Mouse (Mus musculus) inflammation-experienced regulatory T-cells, adult 6 months (primary cell): ENCODE data around the gene Cyb5d1. TPM values are rescaled to one million over a fixed set of nuclear protein-coding genes. Genes with fewer than 3 reads are reported as not detected.

Experiments used
- ATAC-seq: one replicate; pipeline ENCODE4 v1.8.0; 2017
- polyA plus RNA-seq, 3 experiments: library from polyadenylated mRNA; unstranded; fragments of 100-300 nt; shearing (Covaris generic); gene quantifications; one replicate each; pipeline ENCODE4 v1.2.1; 2017

Cyb5d1 gene
- polyA plus RNA-seq, 3 experiments from 2014 or later: 13.9 to 20.0 (median 18.4) TPM

DNA sequence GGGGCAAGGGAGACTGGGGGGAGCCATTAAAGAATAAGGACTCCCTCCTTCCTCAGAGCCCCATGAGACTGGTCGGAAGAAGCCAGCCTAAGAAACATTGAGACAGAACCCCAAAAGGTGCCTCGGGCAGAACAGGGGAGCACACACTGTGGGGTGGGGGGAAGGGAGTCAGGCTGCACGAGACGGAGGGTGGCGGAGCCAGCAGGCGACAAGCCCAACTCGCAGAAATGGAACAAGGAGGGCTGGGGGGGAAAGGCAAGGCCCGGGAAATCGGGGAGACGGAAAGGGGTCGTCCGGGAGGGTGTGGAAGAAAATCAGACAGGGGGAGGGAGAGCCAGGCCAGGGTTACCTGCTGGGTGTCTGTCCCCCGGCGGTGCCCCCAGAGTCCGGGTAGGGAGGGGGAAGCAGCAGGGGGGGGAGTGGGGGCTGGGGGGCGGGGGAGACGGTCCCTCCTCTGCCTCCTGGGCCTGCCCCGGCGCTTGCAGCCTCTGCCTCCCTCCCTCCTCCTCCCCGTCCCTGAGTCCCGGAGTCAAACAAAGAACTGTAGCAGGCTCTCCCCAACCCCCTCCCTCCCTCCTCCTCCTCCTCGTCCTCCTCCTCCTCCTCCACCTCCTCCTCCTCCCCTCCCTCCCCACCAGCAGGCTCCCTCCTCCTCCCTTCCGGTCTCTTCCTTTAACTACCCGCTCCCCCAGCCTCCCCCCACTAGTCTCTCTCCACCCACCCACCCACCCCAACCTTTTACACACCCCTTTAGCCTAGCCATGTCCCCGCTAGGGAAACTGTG is 20.4 kb upstream of the Cyb5d1 start:
- ATAC-seq: no peak

DNA sequence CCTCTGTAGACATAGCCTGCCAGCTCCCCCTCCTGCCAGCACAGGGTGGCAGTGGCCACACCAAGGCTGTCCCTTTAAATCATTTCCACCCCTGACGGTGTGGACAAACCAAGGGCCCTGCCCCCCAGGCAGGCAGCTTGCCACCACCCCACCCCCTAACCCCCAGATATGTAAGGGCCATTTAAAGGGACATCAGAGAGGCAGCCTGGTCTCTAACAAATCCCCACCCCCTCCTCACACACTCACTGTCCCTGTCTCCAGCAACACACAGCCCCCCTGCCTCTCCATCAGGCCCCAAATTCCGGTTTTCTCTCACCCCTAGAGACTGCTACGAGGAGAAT is 19.9 kb upstream of the Cyb5d1 start:
- no peak for ATAC-seq

DNA sequence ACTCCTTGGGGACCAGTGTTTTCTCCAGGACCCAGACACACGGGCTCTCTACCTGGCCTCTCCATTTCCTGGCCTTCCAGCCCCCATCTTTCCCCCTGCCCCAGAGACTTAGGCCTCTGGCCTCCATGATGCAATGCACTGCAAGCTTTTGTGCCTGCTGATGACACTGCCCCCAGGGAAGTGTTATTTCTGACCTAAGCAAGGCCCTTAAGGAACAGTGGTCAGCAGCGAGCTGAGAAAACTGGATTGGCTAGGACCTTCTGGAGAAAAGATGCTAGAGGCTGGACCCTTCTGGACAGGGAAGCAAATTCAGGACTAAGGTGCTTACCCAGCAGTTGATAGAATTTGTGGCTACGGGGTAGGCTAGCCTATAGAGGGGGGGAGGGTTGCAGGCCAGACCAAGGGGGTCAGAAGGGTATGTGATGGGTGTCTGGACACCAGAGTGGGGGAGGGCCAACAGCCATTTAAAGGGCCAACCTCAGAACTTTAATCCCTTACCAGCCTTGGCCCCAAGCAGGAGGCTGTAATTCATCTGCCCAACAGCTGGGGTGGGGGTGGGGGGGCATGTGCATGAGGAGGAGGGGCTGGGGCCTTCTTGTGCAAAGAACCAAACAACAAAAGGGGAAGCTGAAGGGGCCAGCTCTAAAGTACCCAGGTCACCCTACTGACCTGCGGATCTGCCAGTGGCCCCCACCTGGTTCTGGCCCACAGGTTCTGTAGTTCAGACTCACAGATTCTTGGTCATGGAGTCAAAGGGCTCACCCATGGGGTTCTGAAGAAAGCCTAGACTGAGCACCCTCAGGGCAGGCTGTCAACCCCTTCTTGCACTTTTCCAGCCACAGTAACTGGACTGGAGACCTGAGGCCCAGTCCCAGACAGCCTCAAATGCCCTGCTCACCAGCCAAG is 19.2 kb upstream of the Cyb5d1 start:
- no peak for ATAC-seq

DNA sequence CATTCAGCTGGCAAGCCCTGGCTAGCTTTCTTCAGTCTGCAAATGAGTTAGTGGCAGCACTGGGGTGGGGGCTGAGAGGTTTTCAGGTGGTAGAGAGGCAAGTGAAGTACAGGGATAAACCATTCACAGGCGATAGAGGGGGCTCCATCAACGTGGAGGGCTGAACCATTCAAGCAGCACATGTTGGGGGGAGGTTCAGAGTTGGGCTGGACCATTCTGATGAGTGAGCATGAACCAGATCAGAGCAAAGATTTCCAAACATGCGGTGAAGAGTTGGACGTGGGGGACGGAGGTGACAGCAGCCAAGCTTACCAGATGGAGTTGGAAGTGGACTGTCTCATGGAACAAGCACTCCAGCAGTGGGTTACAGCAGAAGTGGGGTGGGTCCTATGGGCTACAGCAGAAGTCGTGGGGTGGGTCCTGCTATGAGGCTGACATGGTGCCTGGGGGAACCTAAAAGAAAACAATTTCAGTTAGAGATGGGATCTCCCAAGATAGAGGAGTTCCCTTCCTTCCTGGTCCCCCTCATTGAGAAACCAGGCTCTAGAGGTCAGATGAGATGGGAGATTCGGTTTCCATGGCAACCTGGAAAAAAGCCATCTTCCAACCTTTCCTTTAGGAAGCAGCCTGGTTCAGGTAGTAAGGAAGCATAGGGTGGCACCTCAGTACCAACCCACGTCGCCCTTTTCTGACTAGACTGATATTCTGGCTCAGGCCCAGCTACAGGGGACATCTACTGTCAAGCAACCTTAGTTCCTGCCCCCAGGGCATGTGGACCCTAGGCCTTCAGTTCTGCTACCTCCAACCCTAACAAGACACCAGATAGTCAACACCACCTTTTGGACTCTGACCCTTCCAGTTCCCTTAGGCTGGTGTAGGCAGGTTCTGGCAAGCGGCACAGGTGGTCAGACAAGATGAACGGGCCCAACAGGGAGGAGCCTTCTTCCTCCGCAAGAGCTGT is 18.1 kb upstream of the Cyb5d1 start, which contains the start of gene Kdm6b:
Gene Kdm6b (minus strand): TSS at position 455 of the 961 bp plus-strand sequence.
- ATAC-seq: no peak

DNA sequence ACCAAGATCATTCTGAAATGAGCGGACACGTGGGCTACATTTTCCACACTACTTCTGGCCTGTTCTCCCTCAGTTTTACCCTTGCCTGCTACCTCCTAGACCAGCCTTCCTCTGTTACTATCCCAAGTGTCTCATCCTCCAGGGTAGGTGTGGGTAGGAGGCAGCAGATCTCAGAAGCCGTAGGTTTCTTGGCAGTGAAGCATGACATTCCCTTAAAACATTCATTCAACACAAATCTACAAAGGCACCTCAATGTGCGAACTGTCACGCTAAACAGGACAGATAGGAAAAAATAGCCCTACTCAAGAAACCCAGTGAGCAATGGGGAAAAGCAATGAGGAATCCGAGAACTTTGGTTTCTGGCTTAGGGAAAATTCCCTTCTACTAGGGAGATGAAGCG is 17.1 kb upstream of the Cyb5d1 start:
- no peak for ATAC-seq

DNA sequence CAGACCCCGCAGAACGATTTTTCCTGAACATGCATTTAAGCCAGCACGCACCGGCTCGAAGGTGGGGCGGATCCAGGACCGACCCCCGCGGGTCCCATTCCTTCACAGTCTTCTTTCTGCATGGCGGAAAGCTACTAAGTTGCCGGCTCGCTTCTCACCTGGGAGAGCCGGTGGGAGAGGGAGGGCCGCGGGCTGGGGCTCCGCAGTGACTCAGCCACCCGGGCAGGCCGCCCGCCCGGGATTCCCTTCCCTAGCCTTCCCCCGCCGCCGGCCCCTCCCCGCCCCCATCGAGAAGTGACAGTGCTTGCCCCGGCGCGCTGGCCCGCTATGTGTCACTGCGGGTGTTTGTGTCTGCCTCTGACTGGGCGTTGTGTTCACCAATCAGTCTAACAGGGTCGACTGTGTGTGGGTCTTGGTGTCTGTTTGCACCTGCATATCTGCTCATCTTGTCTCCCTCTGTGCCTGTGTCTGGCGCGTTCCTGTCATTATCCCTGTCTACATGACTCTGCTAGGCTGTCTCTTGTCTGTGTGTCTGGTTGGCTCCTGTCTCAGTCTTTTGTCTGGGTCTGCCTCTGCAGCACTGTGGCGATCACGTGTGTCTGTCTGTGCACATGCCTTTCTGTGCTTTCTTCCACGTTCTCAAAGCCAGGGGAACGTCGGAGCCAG is 16.2 kb upstream of the Cyb5d1 start:
- ATAC-seq: no peak

DNA sequence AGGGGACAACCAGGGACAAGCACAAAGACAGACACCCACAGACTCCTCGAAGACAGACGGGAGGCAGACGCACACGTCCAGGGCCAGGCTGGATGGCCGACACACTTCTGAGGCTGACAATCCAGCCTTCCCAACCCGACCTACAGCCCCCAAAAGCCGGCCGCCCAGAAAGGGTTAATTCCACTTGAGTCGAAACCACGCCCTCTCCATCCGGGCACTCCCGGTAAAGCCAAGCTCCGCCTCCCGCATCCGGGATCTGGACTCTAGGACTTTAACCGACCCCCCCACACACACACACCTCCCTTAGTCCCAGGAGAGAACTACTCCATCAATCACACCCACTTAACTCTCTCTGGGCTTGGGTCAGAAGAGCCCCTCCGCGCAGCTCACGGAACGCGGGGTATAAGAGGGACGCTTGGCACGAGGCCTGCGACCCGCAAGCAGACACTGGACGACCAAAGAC is 15.7 kb upstream of the Cyb5d1 start:
- no peak for ATAC-seq

DNA sequence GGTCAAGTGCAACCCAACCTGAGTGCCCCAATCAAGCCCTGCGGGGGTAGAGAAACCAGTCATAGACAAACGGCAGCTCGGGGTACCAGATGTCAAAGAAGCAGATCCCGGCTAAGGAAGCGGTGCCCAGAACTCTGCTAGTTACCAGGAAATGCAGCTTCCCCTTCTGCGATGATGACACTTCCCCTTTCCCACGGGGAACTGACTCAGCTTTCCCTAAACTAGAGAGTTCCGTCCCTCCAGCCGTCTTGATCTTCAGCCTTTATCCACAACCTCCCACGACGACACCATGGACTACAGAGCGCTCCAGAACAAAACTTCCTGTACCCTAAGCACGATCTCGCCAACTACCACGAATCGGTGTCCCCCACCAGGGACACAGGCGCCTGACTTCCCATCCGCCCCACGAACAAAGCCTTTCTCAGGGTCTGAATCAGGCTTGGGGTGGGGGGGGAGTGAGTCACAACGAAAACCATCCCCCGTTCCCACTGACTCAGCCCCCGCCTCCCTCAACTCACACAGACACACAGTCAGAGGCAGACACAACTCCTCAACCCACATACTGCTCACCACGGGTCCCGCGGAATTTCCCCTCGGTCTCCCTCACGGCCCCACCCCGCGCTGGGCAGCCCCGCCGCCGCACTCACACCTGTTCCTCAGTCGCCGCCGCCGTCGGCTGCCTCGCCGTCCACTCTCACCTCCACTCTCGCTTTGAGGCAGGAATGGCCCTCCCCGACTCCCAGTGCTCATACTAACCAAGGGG is 15.1 kb upstream of the Cyb5d1 start:
- ATAC-seq: peak; percentile 65

DNA sequence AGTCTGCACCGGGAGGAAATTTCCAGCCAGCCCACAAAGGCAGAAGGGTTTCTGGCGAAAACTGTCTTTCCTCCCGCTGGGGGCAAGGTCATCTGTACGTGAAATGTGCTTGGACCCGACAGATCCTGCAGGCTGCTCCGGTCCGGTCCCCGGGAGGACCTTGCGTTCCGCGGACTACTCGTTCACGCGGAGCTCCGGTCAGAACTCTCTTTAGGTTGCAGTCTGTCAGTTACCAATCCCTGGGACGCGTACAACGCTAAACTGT is 14.5 kb upstream of the Cyb5d1 start:
- ATAC-seq: no peak

DNA sequence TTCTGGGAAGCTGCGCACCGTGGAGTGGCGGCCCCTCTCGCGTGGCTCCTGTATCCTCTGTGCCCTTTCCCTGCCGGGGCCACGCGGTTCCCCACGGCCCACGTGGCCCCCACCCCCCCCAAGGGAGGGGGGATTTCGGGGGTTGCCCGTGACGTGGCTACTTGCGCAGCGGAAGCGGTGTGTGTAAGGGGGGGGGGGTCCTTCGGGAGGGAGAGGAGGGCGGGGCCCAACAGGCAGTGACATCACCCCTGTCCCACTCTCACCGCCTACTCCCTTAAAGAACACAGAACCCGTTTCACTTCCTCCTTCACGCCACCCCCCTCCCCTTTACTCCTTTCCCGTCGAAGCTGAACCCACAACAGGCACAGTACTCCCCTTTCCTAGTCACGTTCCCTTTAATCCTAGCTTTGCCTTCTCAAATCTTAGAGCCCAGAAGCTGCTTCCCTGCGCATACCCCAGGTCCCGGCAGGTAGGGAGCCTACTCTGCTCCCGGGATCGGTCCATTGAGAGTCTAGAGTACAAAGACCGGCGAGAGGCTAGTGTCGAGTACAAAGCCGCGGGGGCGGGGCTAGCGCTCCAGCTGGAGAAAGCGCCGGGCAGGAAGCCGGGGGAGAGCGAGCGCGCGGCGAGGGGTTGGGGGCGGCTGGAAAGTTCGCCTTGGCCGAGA is 14.1 kb upstream of the Cyb5d1 start:
- peak; percentile 60 for ATAC-seq

DNA sequence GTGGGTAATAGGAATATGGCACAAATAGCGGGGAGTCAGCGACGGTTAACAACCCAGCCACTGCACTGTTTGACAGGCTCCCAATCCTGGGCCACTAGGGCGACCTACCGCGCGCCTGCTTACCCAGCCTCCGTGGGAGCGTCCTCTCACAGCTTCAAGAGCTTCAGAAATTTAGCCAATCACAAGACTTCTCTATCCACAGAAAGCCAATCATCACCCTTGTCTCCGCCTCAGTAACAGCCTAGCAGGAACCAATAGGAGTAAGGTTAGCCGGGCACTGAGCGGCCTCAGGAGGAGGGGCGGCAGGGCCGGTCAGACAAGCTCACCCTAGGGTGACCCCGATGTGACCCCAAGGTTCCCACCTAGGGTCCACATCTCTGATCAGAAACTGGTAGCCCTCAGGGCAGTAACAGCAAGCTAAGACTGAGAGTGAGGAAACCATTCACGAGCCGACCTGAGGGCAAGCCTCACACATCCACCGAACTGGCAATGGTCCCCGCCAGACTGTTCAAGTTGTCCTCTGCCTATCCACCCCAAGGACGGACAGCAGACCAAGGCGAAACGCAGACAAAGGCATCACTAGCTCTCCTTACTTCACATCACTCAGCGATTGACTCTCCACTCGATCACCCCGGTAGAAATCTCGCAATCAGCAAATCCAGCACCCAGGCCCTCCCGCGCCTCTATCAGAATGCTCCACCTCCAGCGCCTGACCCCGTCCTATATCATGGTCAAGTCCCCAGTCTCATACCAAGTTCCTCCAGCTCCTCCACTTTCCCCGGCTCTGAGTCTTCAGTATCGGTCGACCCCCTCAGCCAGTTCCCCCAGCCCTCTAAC is 13.3 kb upstream of the Cyb5d1 start:
- peak; percentile 65 for ATAC-seq

DNA sequence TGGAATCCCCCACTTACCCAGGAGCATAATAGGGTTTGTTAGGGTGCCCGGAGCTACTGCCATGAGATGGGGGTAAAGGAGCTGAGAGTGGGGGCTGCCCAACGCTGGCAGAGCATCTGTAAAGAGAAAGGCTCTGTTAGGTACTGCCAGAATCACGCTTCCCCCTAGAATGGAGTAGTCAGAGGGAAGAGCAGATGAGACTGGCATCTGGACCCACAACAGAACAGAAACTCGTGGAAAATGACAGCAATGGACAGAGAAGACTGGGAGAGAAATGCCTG is 12.2 kb upstream of the Cyb5d1 start:
- no peak for ATAC-seq

DNA sequence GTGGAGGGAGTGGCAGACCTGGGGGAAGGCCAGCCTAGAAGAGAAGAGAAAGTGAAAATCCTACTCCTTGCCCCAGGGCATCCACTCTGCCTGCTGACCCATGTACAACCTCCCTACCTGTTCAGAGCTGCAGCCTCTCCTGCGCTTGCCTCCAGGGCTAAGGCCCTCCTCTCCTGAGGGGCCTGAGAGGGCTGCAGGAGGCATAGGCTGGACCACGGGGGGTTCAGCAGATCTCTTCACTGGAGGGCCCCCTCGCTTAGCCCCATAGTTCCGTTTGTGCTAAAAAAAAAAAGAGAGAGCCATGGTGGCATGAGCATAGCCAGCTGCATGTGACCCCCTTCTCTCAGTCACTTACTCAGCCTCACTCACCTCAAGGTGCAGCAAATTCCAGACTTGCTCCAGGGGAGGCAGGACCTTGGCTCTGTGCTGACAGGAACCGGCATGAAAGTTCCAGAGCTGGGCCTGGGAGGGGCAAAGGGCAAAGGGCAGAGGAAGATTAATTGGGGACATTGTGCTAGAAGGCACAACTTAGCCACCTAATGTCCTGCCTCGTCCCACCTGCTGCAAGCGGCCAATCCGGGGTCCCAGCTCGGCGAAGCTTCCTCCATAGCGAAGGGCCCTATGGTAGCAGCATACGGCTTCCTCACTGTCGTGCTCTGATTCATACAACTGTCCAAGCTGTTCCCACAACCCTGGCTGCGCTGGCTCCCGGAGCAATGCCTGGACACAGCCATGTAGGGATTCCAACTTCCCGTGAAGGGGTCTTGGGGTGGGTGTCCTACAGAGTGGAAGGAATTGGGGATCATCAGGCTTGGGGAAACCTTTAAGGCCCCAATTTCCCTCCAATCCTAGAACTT is 11.7 kb upstream of the Cyb5d1 start:
- no peak for ATAC-seq

DNA sequence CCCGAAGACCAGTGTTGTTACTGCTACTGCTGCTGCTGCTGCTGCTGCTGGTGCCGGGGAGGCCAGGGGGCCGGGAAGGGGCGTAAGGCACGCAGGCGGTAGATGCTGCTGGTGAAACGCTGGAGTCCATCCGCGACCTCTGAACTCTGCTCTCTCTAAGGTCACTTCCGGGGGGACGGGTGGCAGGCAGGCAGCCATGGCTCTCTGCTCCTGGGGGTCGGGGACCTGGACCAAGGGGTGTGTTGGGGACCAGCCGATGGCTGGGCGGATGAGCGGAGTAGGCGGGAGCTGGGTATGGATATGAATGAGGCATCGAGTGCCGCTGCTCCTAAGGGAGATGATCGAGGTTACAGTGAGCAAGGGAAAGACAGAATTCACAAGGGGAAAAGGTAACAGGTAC is 10.9 kb upstream of the Cyb5d1 start:
- ATAC-seq: no peak

DNA sequence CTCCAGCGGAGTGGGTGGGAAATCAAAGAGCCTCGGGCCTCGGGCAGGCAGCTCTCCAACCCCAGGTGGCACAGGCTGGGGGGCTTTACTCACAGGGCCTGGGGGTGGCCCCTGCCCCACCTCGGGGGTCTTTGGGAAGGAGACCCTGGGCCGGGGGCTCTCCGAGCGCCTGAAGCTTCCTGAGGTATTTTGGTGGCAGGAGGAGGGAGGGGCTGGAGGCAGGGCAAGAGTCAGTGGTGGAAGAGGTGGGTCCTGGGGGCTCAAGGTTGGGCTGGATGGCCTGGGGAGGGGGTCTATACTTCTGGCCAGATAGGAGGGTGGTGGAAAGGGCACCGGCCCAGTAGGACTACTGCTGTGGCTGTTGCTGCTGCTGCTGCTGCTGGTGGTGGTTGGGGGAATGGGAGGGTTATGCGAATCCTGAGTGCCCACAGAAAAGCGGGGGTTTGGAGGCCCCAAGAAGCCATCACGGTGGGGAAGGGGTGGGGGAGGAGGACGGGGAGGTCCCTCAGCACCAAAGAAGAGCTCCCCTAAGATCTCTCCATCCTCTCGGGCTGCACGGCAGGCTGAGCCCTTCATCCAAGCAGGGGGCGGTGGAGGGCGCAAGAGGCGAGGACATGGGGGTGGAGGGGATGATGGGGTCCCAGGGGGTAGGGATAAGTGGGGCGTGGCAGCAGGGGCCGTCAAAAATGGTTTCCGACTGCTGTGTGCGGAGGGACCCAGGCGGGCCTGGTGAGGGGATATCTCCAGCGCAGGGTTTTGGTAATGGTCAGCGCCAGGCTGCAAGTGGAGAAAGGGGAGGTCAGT is 10.2 kb upstream of the Cyb5d1 start:
- no peak for ATAC-seq

DNA sequence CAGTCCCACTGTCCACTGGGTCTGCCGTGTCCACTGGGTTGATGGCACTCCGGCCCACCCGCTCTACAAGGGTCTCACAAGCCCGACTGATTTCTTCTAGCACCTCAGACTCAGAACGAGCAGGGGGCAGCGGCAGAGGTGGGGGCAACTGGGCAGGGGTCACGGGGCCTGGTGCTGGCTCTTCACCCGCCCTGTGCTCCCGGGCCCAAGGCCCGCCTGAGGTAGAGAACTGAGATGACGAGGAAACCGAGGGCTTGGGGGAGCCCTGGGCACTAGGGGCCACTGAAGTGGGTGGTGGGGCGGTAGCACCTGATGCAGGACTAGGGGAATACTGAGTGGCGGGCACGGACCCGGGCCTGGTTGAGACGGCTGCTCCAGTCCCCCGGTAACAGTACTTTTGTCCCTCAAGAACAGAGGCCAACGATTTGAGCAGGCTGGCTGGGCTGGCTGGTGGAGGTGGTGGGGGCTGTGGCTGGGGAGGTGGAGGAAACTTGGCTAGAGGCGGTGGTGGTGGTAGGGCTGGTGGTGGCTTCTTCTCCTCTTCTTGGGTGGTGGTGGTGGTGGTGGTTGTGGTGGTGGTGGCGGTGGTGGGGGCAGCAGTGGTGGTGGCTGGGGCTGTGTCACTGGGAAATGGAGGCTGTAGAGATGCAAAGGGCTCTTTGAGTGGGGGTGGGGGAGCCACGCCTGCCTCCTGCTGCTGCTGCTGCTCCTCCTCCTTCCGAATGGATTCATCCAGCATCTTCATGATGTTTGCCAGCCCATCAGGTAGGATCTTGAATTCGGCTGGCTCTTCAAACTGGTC is 9.4 kb upstream of the Cyb5d1 start:
- no peak for ATAC-seq
